Mouse (Mus musculus): ENCODE measurements around the gene Reps1.
"Not testable (repeated sequence)": the region's sequence is repeated elsewhere in the genome, so short reads cannot be mapped to it uniquely, and the experiment has no call there.

Gene Reps1

DNA sequence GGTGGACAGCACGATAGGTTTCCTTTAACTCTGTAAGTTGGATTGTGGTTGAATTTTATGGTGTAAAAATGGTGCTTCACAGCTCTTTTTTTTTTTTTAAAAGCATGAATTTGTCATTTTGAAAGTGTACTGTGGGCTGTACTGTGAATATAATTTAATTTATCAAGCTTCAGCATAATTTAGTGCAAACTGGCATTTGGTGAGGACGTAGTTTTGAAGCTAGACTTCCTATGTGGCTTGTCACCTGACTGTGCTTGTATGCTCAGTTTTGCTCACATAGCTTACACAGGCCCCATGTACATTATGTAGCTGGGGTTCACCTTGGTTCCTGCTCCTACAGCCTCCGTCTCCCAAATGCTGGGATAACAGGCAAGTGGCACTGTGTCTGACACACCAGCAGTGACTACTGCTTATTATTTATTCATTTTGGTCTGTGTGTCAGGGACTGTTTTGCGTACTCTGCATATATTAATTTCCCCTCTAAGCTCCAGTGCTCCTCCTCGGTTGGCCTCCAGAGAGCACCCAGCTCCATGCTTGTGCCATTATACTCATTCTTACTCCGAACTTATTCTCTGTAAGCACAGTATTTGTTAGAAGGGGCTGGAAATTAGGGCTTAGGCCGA lies 9.1 kb downstream of the Reps1 start:
- no peak for DNase-seq (ENCODE audit: low spot score)

DNA sequence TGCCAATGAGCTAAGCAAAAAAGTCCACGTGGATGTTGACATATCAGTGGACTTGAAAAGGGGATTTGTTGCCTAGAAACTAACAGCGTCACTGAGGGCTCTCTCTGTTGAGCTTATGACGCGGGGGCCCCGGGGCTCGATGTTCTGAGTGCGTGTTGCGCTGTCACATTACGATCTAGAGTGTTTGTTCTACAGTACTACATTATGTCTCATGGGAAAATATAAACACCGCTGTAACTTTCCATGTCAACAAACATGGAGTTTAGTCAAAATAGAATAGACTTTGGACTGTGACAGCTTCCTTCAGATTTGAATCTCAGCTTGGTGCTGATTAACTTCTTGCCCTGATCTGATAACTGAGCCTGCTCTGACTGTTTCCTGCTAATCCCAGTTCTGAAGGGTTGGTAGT lies 10.4 kb downstream of the Reps1 start:
- DNase-seq (ENCODE audit: low spot score), result no peak

DNA sequence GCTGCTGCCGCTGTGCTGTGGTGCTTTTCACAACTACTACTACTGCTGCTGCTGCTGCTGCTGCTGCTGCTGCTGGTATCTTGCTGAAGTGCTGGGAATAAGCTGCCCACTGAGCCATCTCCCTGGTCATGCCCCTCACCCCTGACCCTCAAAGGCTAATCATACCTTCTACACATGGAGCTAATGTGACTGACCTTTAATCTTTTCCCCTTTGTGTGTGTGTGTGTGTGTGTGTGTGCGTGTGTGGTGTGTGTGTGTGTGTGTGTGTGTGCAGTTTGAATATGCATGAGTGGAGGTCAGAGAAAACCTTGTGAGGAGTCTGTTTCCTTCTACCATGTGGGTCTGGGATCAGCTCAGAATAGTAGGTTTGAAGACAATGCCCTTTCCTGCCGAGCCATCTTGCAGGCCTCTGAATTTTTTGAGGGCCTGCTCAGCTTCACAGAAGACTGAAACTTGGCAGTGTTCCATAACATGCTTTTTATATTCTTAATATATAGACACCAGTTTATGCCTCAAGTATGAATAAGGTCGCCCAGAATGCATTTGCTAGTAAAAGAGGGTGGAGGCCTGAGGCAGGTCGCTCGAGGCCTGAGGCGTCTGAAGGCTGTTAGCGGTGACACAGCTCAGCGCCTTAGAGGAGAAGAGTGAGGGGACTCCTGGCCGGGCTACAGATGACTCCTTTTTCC lies 12.2 kb downstream of the Reps1 start:
- DNase-seq (ENCODE audit: low spot score), result no peak

DNA sequence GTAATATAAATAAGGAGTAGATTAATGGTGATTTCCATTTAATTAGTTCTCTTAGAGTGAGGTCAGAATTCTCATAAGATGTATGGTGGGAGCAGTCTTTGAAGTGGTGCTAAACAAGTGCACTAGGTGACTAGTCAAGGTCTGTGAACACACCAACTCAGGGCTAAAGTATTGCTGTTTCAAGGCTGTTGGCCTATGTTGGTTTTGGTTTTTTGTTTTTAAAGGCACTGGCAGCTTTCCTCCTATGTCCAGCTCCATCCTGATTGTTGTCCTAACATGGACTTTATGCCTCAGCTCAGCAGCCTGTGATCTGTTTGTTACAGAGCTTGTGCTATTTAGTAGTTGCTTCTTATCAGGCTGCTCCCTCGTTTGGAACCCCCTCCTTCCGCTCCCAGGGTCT lies 13.2 kb downstream of the Reps1 start:
- no peak for DNase-seq (ENCODE audit: low spot score)

DNA sequence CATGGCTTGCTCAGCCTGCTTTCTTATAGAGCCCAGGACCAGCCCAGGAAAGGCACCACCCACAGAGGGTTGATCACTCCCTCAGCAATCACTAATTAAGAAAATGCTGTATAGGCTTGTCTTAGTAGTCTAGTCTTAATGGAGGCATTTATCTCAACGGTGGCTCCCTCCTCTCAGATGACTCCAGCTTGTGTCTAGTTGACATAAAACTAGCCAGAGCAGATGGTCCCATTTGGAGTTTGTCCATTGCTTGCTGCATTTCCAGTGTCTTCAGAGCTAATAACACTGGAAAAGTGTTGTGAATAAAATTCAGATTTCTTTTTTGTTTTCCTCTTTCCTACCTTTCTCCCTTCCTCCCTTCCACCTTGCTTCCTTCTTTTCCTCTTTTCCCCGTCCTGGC lies 13.9 kb downstream of the Reps1 start:
- DNase-seq (ENCODE audit: low spot score), result no peak

DNA sequence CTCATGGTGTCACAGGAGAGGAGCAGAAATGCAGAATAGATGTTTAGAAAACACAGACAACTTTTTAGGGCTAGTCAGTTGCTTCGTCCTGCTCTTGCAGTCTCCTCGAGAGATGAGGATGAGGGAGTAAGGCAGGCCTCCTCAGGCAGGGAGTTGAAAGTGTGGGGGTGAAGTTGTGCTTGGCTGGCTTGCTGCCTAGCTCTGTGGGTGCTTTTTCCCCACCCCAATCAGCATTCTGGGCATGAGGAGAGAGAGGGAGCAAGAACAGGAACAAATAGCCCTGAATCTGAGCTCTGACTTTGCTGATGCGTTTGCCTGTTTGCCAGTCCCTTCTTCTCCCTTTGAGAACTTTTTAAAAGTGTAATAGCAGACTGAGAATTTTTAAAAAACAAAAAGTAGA lies 14.5 kb downstream of the Reps1 start:
- no peak for DNase-seq (ENCODE audit: low spot score)

DNA sequence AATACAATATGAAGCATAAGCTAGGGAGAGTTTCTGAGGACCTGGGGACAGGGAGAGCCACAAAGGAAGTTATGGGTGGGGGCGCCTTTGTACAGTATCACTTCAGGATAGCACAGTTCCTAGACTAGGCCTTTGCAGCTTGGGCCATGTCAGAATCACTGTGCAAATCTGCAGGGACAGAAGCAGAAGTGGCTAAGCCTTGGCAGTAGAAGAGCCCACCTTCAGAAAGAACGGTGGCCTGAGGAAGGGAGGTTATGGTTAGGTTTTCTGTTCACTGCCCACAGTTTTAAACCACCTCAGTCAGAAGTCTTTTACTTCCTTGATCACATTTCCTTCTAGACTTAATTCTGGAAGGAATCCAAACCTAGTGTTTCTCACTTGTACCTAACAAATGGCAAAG lies 15.0 kb downstream of the Reps1 start:
- DNase-seq (ENCODE audit: low spot score), result no peak

DNA sequence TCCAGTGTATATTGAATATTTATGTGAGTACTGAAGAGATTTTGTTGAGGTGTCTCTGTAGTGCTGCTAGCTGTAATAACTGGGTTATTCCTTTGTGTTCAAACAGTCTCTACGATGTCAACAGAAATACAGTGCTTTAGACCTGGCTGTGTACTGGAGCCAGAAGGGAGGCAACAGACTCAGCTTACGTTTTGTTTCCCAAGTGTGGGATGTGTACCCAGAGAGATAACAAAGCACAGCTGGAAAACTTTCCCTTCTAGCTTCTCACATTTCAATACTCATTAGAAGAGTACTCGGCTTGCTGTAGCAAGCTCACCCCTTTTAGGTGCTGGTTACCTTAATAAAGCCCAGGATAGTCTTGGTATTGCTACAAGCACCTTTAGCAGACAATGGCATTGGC lies 17.2 kb downstream of the Reps1 start:
- no peak for DNase-seq (ENCODE audit: low spot score)

DNA sequence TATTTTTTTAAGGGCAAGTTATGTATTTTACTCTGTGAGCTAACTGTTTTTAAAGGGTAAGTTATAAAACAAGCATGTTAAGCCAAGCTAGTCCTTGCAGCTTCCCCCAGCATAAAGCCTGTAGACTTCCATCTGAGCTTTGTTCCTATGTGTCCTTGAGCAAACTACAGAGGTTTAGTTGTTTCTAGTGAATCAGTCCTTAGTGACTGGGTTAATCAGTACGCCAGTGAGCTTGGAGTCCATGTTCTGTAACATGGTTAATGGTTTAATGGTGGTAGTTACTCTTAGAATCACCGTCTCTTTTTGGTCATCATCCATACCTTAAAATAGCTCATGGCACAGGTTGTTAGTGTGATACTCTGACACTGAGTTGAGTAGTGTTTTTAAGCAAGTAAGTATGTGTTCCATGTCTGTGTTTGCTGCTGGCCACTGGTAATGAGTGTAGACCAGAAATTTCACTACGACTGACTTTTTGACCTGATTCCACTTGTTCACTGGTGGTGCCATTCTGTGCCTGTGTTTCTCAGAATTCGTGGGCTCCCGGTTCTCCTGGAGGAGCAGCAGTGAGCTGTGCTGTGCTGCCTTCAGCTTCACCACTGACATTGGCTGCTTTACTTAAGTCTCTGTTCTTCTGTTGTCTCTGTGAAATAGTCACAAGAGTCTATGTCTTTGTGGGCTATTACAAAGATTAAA lies 18.9 kb downstream of the Reps1 start:
- no peak for DNase-seq (ENCODE audit: low spot score)

DNA sequence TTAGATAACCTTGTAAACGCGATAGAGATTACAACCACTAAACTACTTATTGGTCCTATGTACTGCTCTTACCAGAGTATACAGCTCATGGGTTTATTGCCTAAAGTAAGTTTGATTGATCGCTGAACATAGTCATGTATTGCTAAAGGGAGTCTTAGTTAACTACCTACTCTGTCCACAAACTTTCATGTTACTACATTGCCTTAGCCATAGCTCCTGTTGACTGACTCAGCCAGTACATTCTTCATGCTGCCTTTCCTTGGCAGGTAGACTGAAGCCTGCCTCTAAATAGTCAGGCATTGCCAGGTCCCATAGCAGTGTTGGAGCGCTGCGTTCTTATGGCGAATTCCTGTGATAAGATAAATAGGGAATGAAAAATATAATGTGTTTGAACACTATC lies 20.2 kb downstream of the Reps1 start:
- DNase-seq (ENCODE audit: low spot score), result no peak

DNA sequence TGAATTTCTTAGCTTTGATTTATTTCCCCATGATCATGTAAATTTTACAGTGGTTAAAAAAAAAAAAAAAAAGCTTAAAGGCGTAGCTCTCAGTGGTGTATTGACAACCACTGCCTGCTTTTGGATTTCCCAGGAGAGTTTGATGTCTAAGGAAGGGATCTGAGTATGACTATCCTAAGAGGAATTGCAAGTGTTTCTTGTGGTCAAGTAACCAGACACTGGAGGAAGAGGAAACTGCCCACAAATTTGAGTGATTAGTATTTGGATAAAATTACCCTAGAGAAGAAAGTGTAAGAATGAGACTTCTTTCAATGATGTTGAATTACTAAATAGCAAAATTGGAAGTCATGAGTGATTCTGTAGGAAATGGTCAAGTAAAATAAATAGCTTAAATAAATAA lies 25.9 kb downstream of the Reps1 start:
- DNase-seq (ENCODE audit: low spot score), result no peak

DNA sequence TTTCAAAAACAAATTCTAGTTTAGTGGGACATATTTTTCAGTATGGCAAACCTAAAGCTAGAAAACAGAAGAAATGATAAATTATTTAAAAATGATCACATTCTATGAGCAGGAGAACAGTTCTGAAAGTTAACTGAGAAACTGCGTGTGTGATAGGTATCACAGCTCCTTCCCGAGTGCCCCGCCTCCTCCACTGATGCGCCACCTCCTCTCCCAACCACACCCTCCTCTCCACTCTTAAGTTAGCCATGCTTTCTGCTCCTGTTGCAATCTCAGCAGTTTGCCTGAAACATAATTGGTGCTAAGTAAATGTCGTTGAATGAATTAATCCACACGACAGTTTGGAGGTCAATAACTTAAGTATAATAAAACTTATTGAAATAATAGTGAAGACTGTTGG lies 27.1 kb downstream of the Reps1 start:
- DNase-seq (ENCODE audit: low spot score), result no peak

DNA sequence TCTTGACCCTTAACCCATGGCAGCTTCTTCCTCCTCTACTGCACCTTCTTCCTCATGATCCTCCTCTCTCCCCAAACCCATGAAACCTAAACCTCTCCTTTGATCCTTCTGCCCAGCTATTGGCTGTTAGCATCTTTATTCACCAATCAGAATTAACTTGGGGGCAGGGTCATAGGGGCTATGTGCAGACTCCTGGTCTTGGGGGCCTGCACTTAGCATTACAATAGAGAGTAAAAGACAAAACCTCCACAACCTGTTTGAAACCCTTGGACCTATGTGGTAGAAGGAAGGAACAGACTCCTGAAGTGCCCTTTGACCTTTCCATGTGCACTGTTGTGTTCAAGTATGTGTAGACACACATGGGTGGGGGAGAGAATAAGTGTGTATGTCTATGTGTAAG lies 35.0 kb downstream of the Reps1 start:
- DNase-seq (ENCODE audit: low spot score), result no peak

DNA sequence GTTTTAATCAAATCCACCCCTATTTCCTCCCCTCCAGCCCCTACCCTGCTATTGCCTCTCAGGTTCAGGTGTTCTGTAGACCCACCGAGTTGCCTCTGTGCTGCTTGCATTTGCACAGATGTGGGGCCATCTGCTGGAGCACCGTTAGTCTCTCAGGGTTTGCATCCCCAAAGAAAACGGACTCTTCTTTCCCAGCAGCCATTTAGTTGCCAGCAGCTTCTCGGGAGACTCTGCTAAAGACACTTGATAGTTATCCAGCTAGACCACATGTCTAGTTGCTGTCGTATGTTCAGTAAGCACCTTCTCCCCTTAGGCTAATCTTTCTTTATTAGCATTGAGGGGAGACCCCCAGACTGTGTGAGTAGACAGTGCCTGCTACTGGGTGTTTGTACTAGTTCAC lies 46.5 kb downstream of the Reps1 start:
- no peak for DNase-seq (ENCODE audit: low spot score)

DNA sequence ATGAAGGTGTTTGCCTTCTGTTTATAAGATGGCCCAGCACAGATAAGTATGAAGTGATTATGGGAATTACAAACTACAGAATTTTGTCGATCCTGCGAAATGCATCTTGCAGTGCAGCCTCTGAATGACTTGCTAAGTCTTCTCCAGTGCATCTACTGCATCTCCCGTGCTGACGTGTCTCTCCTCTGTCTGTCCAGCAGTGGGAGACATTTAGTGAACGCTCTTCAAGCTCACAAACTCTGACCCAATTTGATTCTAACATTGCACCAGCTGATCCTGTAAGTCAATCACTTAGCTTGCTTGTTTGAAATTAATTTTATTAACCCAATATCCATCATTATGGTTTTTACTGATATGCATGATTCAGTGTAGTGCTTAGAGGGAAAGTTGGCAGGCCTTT lies 51.8 kb downstream of the Reps1 start:
- no peak for DNase-seq (ENCODE audit: low spot score)

DNA sequence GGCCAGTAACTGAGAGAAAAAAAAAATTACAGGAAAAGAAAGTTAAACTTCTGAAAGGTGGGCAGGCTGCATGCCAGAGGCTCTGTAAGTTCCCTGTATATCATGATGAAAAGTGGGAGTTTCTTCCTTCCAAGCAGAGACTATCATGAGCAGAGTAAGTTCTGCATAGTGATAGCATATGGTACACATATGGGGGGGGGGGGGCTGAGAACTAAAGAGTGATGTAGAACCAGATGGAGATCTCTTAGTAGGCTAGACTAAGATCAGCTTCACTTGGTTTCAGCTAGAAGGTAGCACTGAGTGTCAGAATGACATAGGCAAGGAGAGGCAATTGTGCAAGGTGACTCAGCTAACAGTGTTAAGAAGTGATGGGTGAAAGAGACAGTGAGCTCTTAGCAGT lies 55.3 kb downstream of the Reps1 start:
- DNase-seq (ENCODE audit: low spot score), result no peak

DNA sequence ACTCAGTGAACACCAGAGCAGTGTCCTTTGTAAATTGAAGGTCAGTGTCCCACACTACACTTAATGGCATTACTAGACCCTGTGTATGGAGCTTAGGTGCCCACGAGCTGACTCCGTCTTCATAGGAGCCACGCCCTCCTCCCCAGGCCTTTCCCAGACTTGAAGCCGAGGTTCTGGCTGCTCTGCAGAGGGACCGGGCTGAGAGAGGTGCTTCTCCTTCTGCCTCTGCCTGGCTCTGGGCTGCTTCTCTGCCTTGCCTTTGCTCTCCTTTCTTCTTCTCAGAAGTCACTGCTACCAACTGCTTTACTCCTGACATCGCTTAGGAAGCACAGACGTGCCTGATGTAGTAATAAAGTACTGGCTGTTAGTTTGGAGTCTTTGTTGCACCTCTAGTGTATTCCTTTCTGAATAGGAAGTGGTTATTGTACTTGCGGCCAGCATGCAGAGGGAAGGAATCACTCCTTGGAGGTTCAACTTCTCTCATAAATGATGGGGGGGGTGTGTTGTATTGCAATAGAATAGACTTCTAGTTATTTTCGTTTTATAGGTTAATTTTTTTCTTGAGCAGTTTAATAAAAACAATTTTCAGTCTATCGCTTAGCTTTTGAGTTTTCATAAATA lies 57.9 kb downstream of the Reps1 start:
- no peak for DNase-seq (ENCODE audit: low spot score)

DNA sequence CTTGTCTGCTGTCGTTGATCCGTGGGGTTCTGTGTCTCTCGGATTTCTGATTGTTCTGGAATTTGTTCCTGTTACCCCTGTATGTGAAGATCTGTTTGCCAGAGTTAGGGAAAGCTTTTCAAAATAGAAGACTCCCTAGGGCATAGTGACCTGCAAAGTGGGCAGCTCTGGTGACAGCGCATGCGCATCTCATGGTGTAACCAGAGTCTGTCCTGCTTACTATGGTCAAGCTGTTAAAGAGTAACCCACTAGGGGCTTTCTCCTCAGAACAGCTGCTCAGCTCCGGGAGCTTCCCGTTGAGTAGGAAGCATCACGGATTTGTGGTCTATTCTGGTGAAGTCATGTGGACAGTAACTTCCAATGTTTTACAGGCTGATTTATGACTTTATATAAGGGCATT lies 62.7 kb downstream of the Reps1 start:
- DNase-seq (ENCODE audit: low spot score), result no peak

DNA sequence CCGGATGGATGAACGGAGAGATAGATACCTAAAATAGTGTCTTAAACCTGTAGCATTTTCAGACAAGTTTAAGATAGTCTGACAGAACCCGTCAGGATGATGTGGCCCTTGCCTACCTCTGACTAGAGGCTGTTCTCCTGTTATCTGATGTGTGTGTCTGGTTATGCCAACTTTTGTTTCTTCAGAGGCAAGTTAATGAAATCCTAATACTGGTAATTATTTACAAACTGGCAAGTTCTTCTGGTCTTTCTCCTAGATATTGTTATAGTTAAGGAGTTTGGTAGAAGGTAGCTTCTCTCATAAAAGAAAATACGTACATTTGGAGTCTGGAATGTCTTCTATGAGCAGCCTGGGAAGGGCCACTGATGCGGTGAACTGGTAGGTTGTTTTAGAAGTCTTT lies 74.6 kb downstream of the Reps1 start:
- DNase-seq (ENCODE audit: low spot score), result no peak

DNA sequence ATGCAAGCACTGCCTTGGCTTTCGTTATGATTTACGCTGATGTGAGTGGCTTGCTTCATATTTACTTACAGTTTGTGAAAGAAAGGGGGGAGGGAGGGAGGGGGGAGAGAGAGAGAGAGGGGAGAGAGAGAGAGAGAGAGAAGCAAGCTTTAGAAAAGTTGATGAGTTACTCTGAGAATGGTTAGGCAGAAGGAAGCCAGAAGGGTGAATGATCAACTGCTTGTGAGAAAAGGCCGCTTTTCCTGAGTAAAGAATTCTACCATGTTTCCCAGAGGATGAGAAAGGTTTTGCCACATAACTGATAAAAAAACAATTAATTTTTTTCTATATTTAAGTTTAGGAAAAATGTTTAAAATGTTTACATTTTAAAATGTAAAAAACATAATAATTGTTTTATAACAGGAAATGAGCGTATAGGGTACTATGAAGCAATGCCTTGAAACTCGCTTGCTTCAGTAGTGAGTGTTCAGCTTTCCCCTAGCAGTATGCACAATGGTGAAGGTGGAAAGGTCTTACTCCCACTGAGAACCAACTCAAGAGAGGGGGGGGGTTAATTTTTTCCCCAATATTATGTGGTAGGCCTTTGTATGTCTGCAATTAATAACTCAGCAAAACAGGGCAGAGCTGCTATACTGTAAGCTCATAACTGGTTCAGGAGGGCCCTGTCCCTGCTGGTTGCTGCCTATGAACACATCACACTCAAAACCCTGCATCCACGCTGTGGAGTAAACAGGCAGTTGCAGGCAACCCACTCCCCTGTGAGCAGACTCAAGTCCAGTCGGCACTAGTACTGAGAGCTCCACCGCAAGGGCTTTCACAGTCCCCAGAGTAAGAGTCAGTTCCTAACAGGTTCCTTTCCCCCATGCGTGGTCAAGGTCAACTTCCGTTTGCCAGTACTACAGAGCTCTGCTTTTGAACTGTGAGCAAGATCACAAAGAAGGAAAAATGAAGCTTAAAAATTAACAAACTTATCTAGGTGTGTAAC lies 76.3 kb downstream of the Reps1 start:
- no peak for DNase-seq (ENCODE audit: low spot score)

DNA sequence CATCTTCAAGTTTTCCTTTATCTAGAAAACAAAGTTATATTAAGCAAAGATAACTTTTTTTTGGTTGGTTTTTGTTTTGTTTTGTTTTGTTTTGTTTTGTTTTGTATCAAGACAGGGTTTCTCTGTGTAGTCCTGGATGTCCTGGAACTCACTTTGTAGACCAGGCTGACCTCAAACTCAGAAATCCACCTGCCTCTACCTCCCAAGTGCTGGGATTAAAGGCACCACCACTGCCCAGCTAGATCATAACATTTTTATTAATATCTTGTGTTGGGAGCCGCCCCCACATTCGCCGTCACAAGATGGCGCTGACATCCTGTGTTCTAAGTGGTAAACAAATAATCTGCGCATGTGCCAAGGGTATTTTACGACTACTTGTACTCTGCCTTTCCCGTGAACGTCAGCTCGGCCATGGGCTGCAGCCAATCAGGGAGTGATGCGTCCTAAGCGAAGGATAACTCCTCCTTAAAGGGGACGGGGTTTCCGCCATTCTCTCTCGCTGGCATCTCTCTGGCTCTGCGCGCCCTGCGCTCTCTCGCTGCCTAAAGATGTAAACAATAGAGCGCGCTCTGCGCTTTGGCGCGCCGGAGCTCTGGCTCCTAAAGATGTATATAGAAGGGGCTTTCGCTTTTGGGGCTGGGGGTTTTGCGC lies 83.3 kb downstream of the Reps1 start:
- not testable (repeated sequence) for DNase-seq (ENCODE audit: low spot score)
